Mouse (Mus musculus) mesoderm, embryonic 11.5 days (tissue): Measurements from ENCODE around the gene Drosha.
A peak's percentile ranks its signal among the peaks of the same experiment; 100 is the strongest.
"Not testable (repeated sequence)": the region's sequence is repeated elsewhere in the genome, so short reads cannot be mapped to it uniquely, and the experiment has no call there.

ENCODE experiments used
- DNase-seq: peaks from one replicate; pipeline ENCODE4 v3.0.0-alpha.2; 2012; ENCODE audit warnings: low read depth, low spot score

Gene Drosha

GRCm38 (mm10) chr15:12885361-12885760 lies 60.7 kb downstream of the Drosha start:
- no peak for DNase-seq

GRCm38 (mm10) chr15:12887206-12887605 lies 62.6 kb downstream of the Drosha start:
- DNase-seq: no peak

DNA sequence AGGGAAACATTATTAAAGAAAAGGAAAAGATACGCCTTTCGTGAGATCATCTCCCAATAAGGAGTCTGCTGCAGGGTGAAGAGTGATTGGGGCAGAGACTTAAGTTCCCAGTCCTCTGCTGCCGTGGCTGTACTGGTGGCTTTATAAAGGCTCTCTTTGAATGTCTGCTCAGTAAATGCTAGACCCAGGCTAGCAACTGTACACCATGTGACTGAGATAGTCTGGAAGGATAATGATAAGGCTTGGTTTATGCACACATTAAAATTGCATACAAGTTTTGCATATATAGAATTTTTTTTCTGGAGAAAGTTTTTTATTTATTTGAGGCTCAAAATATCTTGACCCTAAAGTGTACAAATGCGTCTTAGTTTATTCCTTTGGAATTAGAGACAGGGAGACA lies 63.7 kb downstream of the Drosha start:
- DNase-seq: no peak

DNA sequence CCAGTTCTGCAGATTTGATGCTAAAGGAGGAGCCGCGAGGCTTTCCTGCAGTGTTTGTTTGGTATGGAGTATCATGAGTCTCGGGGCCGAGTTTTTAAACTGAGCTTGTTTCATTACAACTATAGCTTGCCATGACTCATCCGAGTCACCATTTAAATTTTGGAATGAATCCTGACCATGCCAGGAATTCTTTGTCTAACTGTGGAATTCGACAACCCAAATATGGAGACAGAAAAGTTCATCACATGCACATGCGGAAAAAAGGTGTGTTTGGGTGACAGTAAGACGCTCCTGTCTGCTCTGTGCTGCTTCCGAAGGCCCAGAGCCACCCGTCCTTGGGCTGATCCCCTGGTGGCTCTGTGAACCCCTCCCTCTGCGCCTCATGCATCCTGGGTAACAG lies 65.3 kb downstream of the Drosha start:
- DNase-seq: no peak

- no peak for DNase-seq
Measured at GRCm38 (mm10) chr15:12895426-12895825, 70.8 kb downstream of the Drosha start.

DNA sequence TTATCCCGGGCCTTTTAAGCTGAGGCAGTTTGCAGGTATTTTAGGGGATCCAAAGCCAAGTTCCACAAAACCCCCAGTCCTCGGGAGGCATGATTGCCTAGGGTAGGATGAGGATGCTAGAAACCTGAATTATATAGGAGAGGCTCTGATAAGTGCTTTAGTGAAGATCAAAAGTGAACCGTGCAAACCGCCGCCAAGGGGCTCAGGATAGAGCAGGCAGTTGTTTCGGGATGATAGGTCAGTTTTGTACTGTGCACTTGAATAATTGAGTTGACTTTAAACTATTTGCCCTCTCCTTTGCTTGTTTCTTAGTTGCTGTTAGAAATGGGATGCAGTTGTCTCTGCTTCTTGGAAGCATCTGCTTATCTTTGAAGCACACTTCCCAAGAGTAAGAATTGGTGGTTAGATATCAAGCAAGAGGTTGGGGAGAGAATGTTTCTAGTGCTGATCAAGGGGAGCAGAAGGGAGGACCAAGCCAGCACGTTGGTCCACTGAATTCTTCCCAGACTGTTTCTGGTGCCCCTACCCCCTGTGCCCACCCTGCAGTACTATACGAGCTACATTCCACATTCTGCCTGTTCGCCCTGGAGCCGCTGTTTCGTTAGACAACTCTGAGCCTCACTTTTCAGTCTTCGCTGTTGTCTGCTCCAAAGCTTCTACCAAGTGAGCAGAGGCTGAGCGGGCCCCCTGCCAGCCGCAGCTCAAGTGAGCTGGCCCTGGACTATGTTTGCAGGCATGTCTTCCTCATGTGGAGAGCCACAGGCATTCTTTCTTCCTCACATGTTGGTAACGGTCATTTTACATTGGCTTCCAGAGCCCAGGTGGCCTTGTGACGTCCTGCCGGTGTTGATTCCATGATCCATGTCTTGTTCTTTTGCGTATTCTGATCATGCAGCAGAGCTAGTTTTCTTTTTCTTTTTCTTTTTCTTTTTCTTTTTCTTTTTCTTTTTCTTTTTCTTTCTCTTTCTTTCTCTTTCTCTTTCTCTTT lies 71.7 kb downstream of the Drosha start:
- DNase-seq: no peak

GRCm38 (mm10) chr15:12897831-12898230 lies 73.2 kb downstream of the Drosha start:
- DNase-seq: no peak

DNA sequence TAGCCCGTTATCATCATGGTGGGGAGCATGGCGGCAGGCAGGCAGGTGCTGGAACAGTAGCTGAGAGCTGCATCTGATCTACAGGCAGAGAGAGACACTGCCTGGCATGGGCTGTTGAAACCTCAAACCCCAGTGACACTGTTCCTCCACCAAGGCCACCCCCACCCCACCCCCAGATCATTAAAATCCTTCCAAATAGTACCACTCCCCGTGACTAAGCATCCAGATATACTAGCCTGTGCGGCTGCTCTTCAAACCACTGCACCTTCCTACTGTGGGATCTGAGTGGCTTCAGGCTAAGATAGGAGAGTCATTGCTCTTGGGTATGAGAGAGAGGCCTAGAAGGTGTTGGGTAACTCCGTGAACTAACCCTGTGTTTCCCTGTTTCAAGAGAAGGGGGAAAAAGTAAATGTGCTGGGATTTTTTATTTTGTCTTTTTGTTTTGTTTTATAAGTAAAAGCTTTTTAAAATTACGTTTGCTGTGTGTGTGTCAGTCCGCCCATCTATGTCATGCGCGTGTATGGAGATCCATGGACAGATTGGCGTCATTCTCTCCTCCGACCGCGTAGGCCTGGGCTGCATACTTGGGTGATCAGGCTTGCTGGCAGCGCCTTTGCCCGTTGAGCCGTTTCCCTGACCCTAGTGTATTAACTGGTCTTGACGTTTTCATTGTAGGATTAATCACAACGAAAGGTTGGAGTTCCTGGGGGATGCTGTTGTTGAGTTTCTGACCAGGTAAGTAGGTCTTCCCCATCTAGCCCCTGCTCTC lies 76.0 kb downstream of the Drosha start:
- DNase-seq: no peak

DNA sequence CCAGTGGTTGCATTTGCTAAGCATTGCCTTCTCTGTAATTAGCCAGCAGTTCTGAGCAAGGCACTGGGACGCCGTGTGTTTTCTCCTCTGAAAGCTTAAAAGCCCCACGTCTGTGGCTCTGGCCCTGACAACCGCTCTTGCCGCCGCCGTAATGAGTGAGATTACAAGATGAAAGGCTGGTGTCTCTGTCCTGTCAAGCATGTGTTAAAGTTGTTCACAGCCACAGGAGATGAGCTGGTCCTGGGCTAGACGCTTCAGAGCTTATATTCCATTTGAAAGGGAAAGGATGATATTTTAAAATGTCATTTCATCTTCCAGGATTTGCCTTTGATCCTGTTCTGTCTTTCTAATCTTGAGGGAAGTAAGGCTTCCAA lies 76.6 kb downstream of the Drosha start:
- no peak for DNase-seq

GRCm38 (mm10) chr15:12904442-12904841 lies 79.8 kb downstream of the Drosha start:
- no peak for DNase-seq

GRCm38 (mm10) chr15:12907962-12908719 lies 83.5 kb downstream of the Drosha start:
- DNase-seq: no peak

DNA sequence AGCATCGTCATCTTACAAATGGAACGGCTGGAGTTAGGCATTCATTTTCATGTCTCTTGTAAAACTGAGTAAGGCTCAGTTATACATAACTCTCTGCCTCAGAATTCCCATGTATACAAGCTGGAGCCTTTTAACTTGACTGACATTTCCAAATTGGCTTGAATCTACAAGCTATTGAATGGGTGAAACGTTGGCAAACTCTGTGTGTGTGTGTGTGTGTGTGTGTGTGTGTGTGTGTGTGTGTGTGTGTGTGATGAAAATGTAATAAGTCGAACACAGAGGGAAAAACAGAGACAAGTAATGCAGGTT lies 84.1 kb downstream of the Drosha start:
- DNase-seq: no peak

- no peak for DNase-seq
Measured at GRCm38 (mm10) chr15:12909171-12909570, 84.6 kb downstream of the Drosha start.

- DNase-seq: no peak
Measured at GRCm38 (mm10) chr15:12911082-12911481, 86.5 kb downstream of the Drosha start.

GRCm38 (mm10) chr15:12916314-12916815 lies 91.8 kb downstream of the Drosha start:
- no peak for DNase-seq

GRCm38 (mm10) chr15:12919326-12919966 lies 94.8 kb downstream of the Drosha start:
- DNase-seq: not testable (repeated sequence)

- peak; percentile 5 for DNase-seq
Measured at GRCm38 (mm10) chr15:12919967-12920870, 95.6 kb downstream of the Drosha start.

DNA sequence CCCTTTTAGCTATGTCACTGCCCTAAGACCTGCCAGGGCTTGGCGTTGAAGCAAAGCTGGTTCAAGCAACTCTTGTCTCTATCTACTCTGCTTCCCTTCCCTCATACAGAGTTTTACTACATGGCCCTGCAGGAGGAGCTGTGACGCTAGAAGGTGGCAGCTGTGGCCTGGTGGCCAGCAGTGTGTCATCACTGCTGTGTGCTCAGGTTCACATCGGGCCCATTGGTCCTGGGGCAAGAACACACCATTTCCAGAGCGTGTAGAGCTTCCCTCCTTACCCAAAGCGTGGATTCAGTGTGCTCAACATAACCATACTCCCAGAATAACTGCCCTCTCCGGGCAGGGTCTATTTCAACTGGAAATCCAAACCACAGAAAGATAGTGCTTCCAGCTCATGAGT lies 97.3 kb downstream of the Drosha start:
- no peak for DNase-seq

GRCm38 (mm10) chr15:12923826-12924225 lies 99.2 kb downstream of the Drosha start:
- DNase-seq: no peak

GRCm38 (mm10) chr15:12931481-12931880 lies 106.9 kb downstream of the Drosha start:
- no peak for DNase-seq
